Mouse (Mus musculus): Measurements from ENCODE around the gene Adamtsl3.

Gene Adamtsl3

GRCm38 (mm10) chr7:82360186-82360585, 24.7 kb downstream of the Adamtsl3 start:
- DNase-seq (ENCODE audit: low read depth, low spot score), result no peak

GRCm38 (mm10) chr7:82361127-82361526, 25.6 kb downstream of the Adamtsl3 start:
- DNase-seq (ENCODE audit: low read depth, low spot score), result no peak

- no peak for DNase-seq (ENCODE audit: low read depth, low spot score)
Observed at GRCm38 (mm10) chr7:82364567-82364966, 29.1 kb downstream of the Adamtsl3 start.

GRCm38 (mm10) chr7:82366056-82366455, 30.6 kb downstream of the Adamtsl3 start:
- DNase-seq (ENCODE audit: low read depth, low spot score), result no peak

- no peak for DNase-seq (ENCODE audit: low read depth, low spot score)
Observed at GRCm38 (mm10) chr7:82366471-82366870, 31.0 kb downstream of the Adamtsl3 start.

GRCm38 (mm10) chr7:82368047-82368446, 32.6 kb downstream of the Adamtsl3 start:
- DNase-seq (ENCODE audit: low read depth, low spot score), result no peak

- no peak for DNase-seq (ENCODE audit: low read depth, low spot score)
Observed at GRCm38 (mm10) chr7:82370132-82370531, 34.6 kb downstream of the Adamtsl3 start.

GRCm38 (mm10) chr7:82371411-82371810, 35.9 kb downstream of the Adamtsl3 start:
- DNase-seq (ENCODE audit: low read depth, low spot score), result no peak

GRCm38 (mm10) chr7:82378311-82378710, 42.8 kb downstream of the Adamtsl3 start:
- DNase-seq (ENCODE audit: low read depth, low spot score), result no peak

- no peak for DNase-seq (ENCODE audit: low read depth, low spot score)
Observed at GRCm38 (mm10) chr7:82379765-82380164, 44.3 kb downstream of the Adamtsl3 start.

GRCm38 (mm10) chr7:82382843-82383535, 47.5 kb downstream of the Adamtsl3 start:
- DNase-seq (ENCODE audit: low read depth, low spot score), result no peak

- DNase-seq (ENCODE audit: low read depth, low spot score), result no peak
Observed at GRCm38 (mm10) chr7:82383536-82383848, 48.0 kb downstream of the Adamtsl3 start.

- no peak for DNase-seq (ENCODE audit: low read depth, low spot score)
Observed at GRCm38 (mm10) chr7:82387121-82387520, 51.6 kb downstream of the Adamtsl3 start.

GRCm38 (mm10) chr7:82394435-82395186, 59.1 kb downstream of the Adamtsl3 start:
- no peak for DNase-seq (ENCODE audit: low read depth, low spot score)

GRCm38 (mm10) chr7:82395239-82395638, 59.7 kb downstream of the Adamtsl3 start:
- DNase-seq (ENCODE audit: low read depth, low spot score), result no peak

- DNase-seq (ENCODE audit: low read depth, low spot score), result no peak
Observed at GRCm38 (mm10) chr7:82395751-82396512, 60.4 kb downstream of the Adamtsl3 start.

- DNase-seq (ENCODE audit: low read depth, low spot score), result no peak
Observed at GRCm38 (mm10) chr7:82396869-82397268, 61.4 kb downstream of the Adamtsl3 start.

- DNase-seq (ENCODE audit: low read depth, low spot score), result no peak
Observed at GRCm38 (mm10) chr7:82397632-82398031, 62.1 kb downstream of the Adamtsl3 start.

- DNase-seq (ENCODE audit: low read depth, low spot score), result no peak
Observed at GRCm38 (mm10) chr7:82405466-82406045, 70.1 kb downstream of the Adamtsl3 start.

GRCm38 (mm10) chr7:82410966-82411365, 75.5 kb downstream of the Adamtsl3 start:
- no peak for DNase-seq (ENCODE audit: low read depth, low spot score)

- no peak for DNase-seq (ENCODE audit: low read depth, low spot score)
Observed at GRCm38 (mm10) chr7:82416653-82417052, 81.2 kb downstream of the Adamtsl3 start.

- DNase-seq (ENCODE audit: low read depth, low spot score), result no peak
Observed at GRCm38 (mm10) chr7:82417053-82417452, 81.6 kb downstream of the Adamtsl3 start.
